Mouse (Mus musculus): ENCODE data around the gene Ndufa4.
A peak's percentile ranks its signal among the peaks of the same experiment; 100 is the strongest.
"Not testable (repeated sequence)": the region's sequence is repeated elsewhere in the genome, so short reads cannot be mapped to it uniquely, and the experiment has no call there.

Gene Ndufa4

DNA sequence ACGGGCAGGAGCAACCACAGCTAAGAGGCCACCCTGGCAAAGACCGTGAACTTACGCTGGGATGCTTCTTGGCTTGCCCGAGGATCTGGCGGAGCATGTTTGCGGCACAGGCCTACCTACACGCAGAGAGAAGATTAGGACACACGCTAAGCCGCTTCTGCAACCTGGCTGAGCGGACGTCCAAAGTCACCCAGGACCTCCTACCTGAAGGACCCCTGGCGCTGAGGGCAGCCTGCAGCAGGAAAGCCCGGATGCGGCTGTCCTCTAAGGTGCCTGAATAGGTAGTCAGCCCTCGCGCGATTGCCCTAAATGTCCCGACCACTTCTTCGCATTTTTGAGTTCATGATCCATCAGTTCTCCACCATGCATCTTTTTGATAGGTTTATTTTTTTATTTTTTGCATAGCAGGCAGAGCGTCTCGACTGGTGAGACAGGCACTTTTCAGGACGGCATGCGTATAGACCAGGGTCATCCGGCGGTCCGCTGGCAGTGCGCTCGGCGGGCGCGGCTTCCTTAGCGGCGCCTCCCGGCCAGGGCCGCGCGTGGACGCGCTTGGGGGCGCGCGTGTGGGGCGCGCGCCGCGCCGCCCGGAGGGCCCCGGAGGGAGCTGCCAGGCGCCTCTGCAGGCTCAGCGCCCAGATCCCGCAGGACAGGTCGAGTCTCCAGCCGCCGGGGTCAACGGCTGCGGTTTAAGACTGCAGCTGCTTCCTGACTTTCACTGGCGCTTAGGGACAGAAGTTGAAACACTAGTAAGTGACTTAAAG lies at the start of gene Ndufa4, which contains the start of gene Phf14:
Ndufa4 (minus strand) TSS at position 229 of the 764 bp plus-strand sequence.
Phf14 (plus strand) TSS at position 541 of the 764 bp plus-strand sequence.
- DNase-seq, result peak; percentile 95

- DNase-seq, result no peak
Measured at GRCm38 (mm10) chr6:11948100-11948499, 40.8 kb upstream of the Ndufa4 start.

DNA sequence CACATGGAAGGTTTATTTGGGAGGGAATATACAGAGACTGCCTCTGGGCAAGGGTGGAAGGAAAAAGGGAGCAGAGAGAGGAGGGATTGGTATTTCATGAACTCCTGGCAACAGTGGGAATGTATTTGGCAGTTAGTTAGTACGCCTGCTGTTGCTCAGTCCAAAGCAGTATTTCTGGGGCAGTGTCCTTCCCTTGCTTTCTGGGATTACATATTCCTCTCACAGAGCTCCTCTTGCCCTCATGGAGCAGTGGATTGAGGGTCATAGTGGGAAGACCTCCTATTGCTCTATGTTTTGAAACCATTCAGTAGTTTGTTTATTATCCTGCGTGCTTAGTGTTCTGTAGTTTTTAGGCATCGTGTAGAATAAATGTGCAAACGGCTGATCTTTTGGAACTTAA lies 34.8 kb upstream of the Ndufa4 start:
- no peak for DNase-seq

- DNase-seq, result no peak
Measured at GRCm38 (mm10) chr6:11940895-11941294, 33.6 kb upstream of the Ndufa4 start.

DNA sequence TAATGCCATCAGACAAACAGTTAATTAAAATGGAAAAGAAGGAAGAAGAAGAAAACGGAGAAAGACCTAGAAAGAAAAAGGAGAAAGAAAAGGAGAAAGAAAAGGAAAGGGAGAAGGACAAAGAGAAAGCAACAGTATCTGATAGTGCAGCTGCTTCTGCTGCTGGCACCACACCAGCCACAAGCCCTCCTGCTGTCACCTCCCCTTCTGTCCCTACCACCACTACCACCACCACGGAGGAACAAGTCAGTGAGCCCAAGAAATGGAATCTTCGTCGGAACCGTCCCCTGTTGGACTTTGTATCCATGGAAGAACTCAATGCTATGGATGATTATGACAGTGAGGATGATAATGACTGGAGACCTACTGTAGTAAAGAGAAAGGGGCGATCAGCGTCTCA lies 26.1 kb upstream of the Ndufa4 start:
- no peak for DNase-seq

DNA sequence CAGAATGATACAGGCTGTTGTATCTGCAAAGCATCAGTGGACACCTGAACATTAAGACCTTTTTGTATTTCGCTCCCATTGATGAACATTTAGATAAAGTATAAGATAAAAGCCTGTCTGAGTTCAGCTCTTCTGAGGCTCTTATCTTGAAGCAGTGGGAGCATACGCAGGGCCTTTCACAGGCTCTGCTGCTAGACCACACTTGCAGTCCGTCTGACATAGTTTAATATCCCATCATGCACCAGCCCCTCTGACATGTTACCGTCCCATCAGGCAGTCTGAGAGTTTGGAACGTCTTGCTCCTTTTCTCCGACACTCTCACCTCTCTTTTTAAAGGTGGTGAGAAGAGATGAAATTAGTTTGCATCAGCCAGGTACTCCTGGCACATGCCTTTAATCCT lies 20.2 kb upstream of the Ndufa4 start:
- no peak for DNase-seq

DNA sequence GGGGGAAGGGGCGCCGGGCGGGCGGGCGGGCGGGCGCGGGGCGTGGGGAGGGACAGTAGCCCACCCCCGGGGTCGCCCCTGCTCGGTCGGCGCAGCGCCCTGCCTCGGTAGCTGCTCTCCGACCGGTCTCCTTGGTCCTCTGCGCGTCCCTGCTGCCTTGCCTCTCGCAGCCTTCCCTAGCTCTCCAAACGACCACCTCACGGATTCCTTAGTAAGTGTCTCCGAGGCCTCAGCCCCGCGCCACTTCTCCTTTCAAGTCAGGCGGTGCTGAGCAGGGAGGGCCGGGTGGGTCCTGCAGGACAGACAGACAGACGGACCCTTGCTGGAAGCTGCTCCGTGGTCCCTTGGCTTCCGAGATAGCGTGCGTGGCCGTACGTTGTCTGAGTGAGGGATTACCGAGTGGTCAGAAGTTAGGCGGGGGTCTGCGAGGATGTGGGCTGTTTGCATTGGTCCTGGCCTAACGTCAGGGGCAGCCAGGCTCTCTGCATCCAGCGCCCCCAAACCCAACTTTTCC lies 18.8 kb upstream of the Ndufa4 start:
- DNase-seq, result peak; percentile 4

DNA sequence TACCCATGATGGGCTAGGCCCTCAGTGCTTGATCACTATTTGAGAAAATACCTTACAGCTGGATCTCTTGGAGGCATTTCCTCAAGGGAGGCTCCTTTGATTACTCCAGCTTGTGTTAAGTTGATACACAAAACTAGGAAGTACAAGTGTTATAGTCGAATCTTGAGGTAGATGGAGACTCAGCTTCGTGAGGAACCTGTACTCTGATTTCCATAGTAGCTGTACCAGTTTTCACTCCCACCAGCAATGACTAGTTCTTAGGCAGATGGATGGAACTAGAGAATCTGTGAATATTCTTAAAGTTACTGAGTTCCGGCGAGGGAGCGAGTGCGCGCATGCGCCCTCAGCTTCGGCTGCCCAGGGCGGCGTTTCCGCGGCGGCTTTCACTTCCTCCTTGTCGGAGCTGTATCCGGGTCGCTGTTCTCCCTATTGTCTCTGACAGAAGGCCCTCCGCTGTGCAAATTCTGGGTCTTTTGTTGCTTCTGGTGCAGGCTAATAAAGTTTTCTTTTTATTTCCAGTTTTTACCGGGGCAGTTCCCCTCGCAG lies 18.3 kb upstream of the Ndufa4 start:
- DNase-seq, result peak; percentile 86

- no peak for DNase-seq
Measured at GRCm38 (mm10) chr6:11908170-11908569, 873 bp upstream of the Ndufa4 start.

- DNase-seq, result no peak
Measured at GRCm38 (mm10) chr6:11906890-11907268, 418 bp downstream of the Ndufa4 start.

DNA sequence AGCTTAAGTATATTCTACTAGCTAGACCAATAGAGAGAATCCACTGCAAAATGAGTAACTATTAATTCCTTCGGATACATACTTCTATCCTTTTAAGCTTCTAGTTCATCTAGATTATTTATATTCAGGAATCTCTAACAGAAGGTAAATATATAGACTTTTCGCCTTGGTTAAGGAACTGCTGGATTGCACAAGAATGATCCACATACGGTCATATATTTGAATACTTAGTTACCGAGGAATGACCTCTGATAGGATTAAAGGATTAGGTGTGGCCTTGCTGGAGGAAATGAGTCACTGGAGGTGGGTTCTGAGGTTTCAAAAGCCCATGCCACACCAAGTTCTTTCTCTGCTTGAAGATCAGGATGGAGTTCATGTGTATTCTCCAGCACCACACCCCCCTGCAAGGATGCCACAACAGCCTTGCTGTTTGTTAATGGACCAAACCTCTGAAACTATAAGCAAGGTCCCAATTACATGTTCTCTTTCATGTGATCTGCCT lies 6.4 kb downstream of the Ndufa4 start:
- no peak for DNase-seq

GRCm38 (mm10) chr6:11875364-11875763 lies 31.9 kb downstream of the Ndufa4 start:
- not testable (repeated sequence) for DNase-seq

Measured in kidney, adult 11 months (tissue).